Mouse (Mus musculus): ENCODE measurements at regions not wholly inside any gene's neighbourhood (a gene's known extent, or its start where the extent isn't known, plus 50 kb on each side); places are given as distances from the start of the nearest gene placed in this dataset.

DNA sequence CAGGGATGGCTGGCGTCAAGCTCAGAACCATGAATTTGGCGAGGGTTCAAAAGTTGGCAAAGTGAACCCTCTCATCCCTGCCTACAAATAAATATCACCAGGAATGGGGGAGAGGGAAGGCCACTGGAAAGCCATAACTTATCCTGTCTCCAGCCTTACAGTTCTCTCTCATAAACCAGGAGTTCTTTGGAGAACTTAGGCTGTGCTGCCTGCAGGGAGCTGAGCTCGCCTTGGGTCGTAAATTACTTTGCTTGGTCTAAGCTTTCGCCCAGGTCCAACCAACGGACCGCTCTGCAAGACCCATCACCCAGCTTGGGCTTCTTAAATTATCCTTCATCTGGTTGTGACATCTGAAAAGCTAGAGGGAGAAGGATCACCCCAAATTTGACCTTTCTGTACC lies 315.8 kb upstream of the Npvf start:
- ATAC-seq (ENCODE audit: low FRiP score, low read depth): no peak
- Histone ChIP-seq H3K36me3 (ENCODE audit: control insufficient read depth, insufficient read depth, low read length) (no peaks in the 10 kb centered on the region), H3K9me3 (ENCODE audit: control insufficient read depth, low read length) (no peaks in the 10 kb centered on the region), H3K4me3 (replicated peaks; ENCODE audit: low read length) (no peak overlapping the region), H3K27ac (replicated peaks; ENCODE audit: low read depth, low read length) (no peak overlapping the region), H3K4me1 (ENCODE audit: control insufficient read depth, insufficient read depth, low read length) (peaks cover 27% of the 10 kb centered on the region), H3K4me2 (replicated peaks; ENCODE audit: low read depth, low read length, severe bottlenecking) (no peak overlapping the region), H3K9ac (ENCODE audit: low read depth, low read length, severe bottlenecking) (no peak overlapping the region), H3K27me3 (ENCODE audit: control insufficient read depth, insufficient read depth, low read length) (no peaks in the 10 kb centered on the region)
- no peak for TF ChIP-seq POLR2A (IDR thresholded peaks at IDR 0.05; ENCODE audit: borderline replicate concordance, extremely low read depth, insufficient read depth, insufficient read length)
- WGBS: 15% methylated on average over 7 of the region's 7 CpGs
- DNase-seq (ENCODE audit: low spot score): peak; percentile 49

DNA sequence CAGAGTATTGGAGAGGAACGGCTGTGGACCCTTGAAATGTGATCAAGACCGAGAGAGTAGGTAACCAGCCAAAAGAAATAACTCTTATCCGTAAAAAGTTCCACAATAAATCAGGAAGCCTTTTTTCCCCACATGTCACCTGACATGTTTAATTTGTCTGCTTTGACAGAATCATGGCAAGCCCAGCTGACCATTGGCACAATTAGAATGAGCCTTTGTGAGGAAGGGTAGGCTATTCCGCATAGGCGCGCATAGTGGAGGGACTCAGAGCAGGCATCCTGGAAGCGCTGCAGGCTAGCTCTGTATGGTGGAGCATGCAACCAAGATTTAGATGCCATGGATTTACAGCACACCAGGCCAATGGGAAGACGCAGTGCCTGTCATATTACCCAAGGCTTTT lies 316.5 kb upstream of the Npvf start:
- 70% methylated on average over 8 of the region's 8 CpGs for WGBS
- H3K4me1 ChIP-seq (ENCODE audit: control insufficient read depth, insufficient read depth, low read length): peaks cover 27% of the 10 kb centered on the region

GRCm38 (mm10) chr6:50972268-50972667 lies 318.0 kb upstream of the Npvf start:
- peaks cover 31% of the 10 kb centered on the region for H3K4me1 ChIP-seq (ENCODE audit: control insufficient read depth, insufficient read depth, low read length)
- no peaks in the 10 kb centered on the region for H3K27me3 ChIP-seq (ENCODE audit: control insufficient read depth, insufficient read depth, low read length)
- no peak for TF ChIP-seq POLR2A (IDR thresholded peaks at IDR 0.05; ENCODE audit: borderline replicate concordance, extremely low read depth, insufficient read depth, insufficient read length)
- no peaks in the 10 kb centered on the region for H3K36me3 ChIP-seq (ENCODE audit: control insufficient read depth, insufficient read depth, low read length)
- H3K9me3 ChIP-seq (ENCODE audit: control insufficient read depth, low read length): no peaks in the 10 kb centered on the region
- DNase-seq (ENCODE audit: low spot score): no peak
- no peak overlapping the region for H3K4me3 ChIP-seq (replicated peaks; ENCODE audit: low read length)
- no peak overlapping the region for H3K27ac ChIP-seq (replicated peaks; ENCODE audit: low read depth, low read length)
- no peak for ATAC-seq (ENCODE audit: low FRiP score, low read depth)
- WGBS: 60% methylated on average over 4 of the region's 4 CpGs
- H3K9ac ChIP-seq (ENCODE audit: low read depth, low read length, severe bottlenecking): no peak overlapping the region
- H3K4me2 ChIP-seq (replicated peaks; ENCODE audit: low read depth, low read length, severe bottlenecking): no peak overlapping the region

More for the DNA sequence above, 316.5 kb upstream of the Npvf start:
- ATAC-seq (ENCODE audit: low FRiP score, low read depth) (no peak), DNase-seq (ENCODE audit: low spot score) (no peak)
- Histone ChIP-seq H3K36me3 (ENCODE audit: control insufficient read depth, insufficient read depth, low read length) (no peaks in the 10 kb centered on the region), H3K27me3 (ENCODE audit: control insufficient read depth, insufficient read depth, low read length) (no peaks in the 10 kb centered on the region), H3K9me3 (ENCODE audit: control insufficient read depth, low read length) (no peaks in the 10 kb centered on the region), H3K4me3 (replicated peaks; ENCODE audit: low read length) (no peak overlapping the region), H3K9ac (ENCODE audit: low read depth, low read length, severe bottlenecking) (no peak overlapping the region), H3K4me2 (replicated peaks; ENCODE audit: low read depth, low read length, severe bottlenecking) (no peak overlapping the region), H3K27ac (replicated peaks; ENCODE audit: low read depth, low read length) (no peak overlapping the region)
- no peak for TF ChIP-seq POLR2A (IDR thresholded peaks at IDR 0.05; ENCODE audit: borderline replicate concordance, extremely low read depth, insufficient read depth, insufficient read length)

- H3K9ac ChIP-seq (ENCODE audit: low read depth, low read length, severe bottlenecking): no peak overlapping the region
- no peaks in the 10 kb centered on the region for H3K27me3 ChIP-seq (ENCODE audit: control insufficient read depth, insufficient read depth, low read length)
- no peaks in the 10 kb centered on the region for H3K9me3 ChIP-seq (ENCODE audit: control insufficient read depth, low read length)
- H3K4me3 ChIP-seq (replicated peaks; ENCODE audit: low read length): no peak overlapping the region
- peaks cover 37% of the 10 kb centered on the region for H3K4me1 ChIP-seq (ENCODE audit: control insufficient read depth, insufficient read depth, low read length)
- H3K36me3 ChIP-seq (ENCODE audit: control insufficient read depth, insufficient read depth, low read length): no peaks in the 10 kb centered on the region
- no peak overlapping the region for H3K27ac ChIP-seq (replicated peaks; ENCODE audit: low read depth, low read length)
- H3K4me2 ChIP-seq (replicated peaks; ENCODE audit: low read depth, low read length, severe bottlenecking): no peak overlapping the region
- DNase-seq (ENCODE audit: low spot score) (no peak), ATAC-seq (ENCODE audit: low FRiP score, low read depth) (no peak)
- TF ChIP-seq POLR2A (IDR thresholded peaks at IDR 0.05; ENCODE audit: borderline replicate concordance, extremely low read depth, insufficient read depth, insufficient read length): no peak
- 84% methylated on average over 2 of the region's 2 CpGs for WGBS
Measured at GRCm38 (mm10) chr6:50973231-50973654, 319.0 kb upstream of the Npvf start.

- ATAC-seq (ENCODE audit: low FRiP score, low read depth): no peak
- DNase-seq (ENCODE audit: low spot score): no peak
- H3K4me1 ChIP-seq (ENCODE audit: control insufficient read depth, insufficient read depth, low read length): peaks cover 38% of the 10 kb centered on the region
Measured at GRCm38 (mm10) chr6:50973815-50974214, 319.6 kb upstream of the Npvf start.

DNA sequence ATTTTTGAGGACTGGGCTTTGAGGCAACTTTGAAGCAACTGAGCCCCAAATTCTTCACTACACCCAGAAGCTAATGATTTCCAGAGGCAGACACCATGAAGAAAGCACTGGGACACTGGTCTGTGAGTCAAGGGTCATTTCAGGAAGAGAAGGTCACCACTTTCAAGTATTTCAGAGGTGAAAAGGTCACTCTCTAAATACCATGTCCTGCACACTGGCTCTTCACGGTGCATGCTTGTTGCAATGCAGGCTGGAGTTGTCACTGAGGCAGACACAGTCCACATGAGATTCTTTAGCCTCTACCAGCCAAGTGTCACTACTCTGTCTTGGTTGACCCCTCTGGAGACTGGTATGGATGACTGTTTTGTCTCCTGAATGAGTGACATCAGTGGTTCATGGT lies 320.7 kb upstream of the Npvf start:
- Histone ChIP-seq H3K4me3 (replicated peaks; ENCODE audit: low read length) (no peak overlapping the region), H3K4me2 (replicated peaks; ENCODE audit: low read depth, low read length, severe bottlenecking) (no peak overlapping the region), H3K4me1 (ENCODE audit: control insufficient read depth, insufficient read depth, low read length) (peaks cover 31% of the 10 kb centered on the region), H3K27ac (replicated peaks; ENCODE audit: low read depth, low read length) (no peak overlapping the region), H3K9me3 (ENCODE audit: control insufficient read depth, low read length) (no peaks in the 10 kb centered on the region), H3K9ac (ENCODE audit: low read depth, low read length, severe bottlenecking) (no peak overlapping the region), H3K27me3 (ENCODE audit: control insufficient read depth, insufficient read depth, low read length) (no peaks in the 10 kb centered on the region), H3K36me3 (ENCODE audit: control insufficient read depth, insufficient read depth, low read length) (no peaks in the 10 kb centered on the region)
- ATAC-seq (ENCODE audit: low FRiP score, low read depth) (no peak), DNase-seq (ENCODE audit: low spot score) (no peak)
- WGBS: 19% methylated on average over 1 of the region's 1 CpGs
- TF ChIP-seq POLR2A (IDR thresholded peaks at IDR 0.05; ENCODE audit: borderline replicate concordance, extremely low read depth, insufficient read depth, insufficient read length): no peak

More at GRCm38 (mm10) chr6:50973815-50974214, 319.6 kb upstream of the Npvf start:
- Histone ChIP-seq H3K27me3 (ENCODE audit: control insufficient read depth, insufficient read depth, low read length) (no peaks in the 10 kb centered on the region), H3K4me3 (replicated peaks; ENCODE audit: low read length) (no peak overlapping the region), H3K9me3 (ENCODE audit: control insufficient read depth, low read length) (no peaks in the 10 kb centered on the region), H3K9ac (ENCODE audit: low read depth, low read length, severe bottlenecking) (no peak overlapping the region), H3K4me2 (replicated peaks; ENCODE audit: low read depth, low read length, severe bottlenecking) (no peak overlapping the region), H3K27ac (replicated peaks; ENCODE audit: low read depth, low read length) (no peak overlapping the region), H3K36me3 (ENCODE audit: control insufficient read depth, insufficient read depth, low read length) (no peaks in the 10 kb centered on the region)
- no peak for TF ChIP-seq POLR2A (IDR thresholded peaks at IDR 0.05; ENCODE audit: borderline replicate concordance, extremely low read depth, insufficient read depth, insufficient read length)

Data from limb, embryonic 14.5 days (tissue).